Mouse (Mus musculus): Measurements from ENCODE around the gene D10Jhu81e. TPM values are rescaled to one million over a fixed set of nuclear protein-coding genes. Genes with fewer than 3 reads are reported as not detected.
A peak's percentile ranks its signal among the peaks of the same experiment; 100 is the strongest.
"Not testable (repeated sequence)": the region's sequence is repeated elsewhere in the genome, so short reads cannot be mapped to it uniquely, and the experiment has no call there.

The D10Jhu81e gene
- total RNA-seq (2014; fragmentation: Nextera tagmentation) (42.1 and 48.7 TPM in 2 replicates), total RNA-seq (2017) (94.9 and 103 TPM in 2 replicates)

DNA sequence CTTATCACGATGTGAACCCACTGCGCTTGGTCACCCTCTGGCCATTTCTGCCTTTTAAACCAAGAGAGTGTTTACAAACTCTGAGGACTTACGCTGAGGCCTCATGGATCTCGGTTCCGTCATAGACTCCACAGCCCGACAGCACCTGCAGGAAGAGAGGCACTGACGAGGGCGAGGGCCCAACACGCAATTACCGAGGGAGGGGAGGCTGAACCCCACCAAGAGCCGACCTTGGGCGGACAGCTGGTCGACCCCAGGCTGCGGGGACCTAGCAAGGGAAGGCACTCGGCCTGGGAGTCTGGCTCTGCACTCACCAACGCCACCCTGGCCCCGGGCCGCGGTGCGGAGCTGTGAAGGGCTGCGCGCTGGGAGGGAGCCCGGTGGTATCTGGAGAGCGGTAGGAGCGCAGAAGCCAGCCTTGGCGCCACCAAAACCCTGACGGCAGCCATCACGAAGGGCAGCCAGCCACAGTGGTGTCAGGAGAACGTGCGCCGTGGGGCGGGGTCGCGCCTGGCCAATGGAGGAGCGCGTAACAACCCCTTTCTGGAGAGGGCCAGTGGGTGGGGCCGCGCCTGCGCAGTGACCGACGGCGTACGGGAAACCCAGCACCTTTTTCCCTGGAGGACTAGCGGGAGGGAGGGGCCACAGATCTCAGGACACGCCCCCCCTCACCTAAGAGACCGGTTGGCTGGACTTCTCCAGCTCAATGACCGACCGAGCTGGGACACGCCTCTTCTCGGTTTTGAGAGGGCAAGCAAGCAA, at the start of gene D10Jhu81e:
D10Jhu81e (minus strand) TSS at position 502 of the 762 bp plus-strand sequence.
- ATAC-seq (replicated peaks; ENCODE audit: low FRiP score, low TSS enrichment, poor library complexity, severe bottlenecking) = peak; percentile 91

DNA sequence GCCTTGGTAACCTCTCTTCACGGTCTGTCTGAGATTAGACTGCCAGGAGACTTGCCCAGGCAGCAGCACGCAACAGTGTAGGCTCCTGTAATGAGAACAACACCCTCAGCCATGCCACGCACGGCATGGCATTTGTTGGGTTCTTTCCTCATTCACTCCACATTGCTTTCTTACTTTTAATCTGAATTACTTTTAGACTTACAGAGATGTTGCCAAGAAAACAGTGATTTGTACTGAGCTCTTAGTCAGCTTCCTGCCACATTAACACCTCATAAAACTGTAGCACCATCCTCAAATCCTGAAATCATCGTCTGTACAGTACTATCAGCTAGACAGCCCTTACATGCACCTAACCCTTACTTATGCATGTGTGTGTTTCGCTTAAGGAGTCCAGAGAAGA, 49.0 kb upstream of the D10Jhu81e start:
- ATAC-seq (replicated peaks; ENCODE audit: low FRiP score, low TSS enrichment, poor library complexity, severe bottlenecking) = no peak

DNA sequence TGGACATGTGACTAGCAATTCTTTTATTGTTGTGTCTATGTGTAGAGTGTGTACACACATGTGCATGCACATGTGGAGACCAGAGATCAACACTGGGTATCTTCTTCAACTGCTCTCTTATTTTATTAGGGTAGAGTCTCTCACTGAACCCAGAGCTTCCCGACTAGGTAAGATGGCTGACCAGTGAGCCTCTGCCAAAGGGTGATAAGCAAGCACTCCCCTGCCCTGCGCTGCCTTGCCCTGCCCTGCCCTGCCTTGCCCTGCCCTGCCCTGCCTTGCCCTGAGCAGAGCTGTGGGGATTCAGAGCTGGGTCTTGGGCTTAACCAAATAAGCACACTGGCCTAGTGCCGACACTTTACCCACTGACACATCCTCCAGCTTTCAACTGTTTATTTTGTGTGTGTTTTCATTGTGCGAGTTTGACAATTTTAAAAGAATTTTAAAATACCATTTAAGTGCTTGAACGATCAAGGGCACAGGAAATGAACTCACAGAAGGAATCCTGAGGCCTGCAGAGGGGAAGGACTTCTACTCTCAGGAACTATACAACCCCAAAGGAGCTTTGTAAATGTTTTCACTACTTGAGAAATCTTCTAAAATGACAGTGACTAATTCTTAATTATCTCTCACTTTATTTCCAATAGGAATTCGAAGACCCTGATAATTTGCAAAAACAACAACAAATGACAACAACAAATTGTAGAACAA, 46.9 kb upstream of the D10Jhu81e start:
- peak; percentile 94 for ATAC-seq (replicated peaks; ENCODE audit: low FRiP score, low TSS enrichment, poor library complexity, severe bottlenecking)

DNA sequence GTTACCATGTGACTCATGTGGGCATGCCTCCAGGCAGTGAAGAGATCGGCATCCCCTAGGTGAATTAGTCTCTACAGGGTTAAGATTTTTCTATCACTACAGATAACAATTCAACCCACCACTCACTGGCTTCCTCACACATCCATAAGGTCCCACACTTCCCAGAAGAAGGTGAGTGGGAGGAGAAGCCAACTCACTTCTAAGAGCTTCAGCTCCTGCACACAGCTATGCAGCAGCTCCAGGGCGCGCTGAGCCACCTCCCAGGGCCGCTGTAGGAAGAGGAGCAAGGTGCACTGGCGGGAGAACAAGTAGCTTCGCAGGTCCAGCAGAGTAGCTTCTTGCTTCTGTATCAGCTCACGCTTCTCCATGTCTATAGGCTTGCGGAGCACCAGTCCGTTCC, 44.8 kb upstream of the D10Jhu81e start:
- no peak for ATAC-seq (replicated peaks; ENCODE audit: low FRiP score, low TSS enrichment, poor library complexity, severe bottlenecking)

DNA sequence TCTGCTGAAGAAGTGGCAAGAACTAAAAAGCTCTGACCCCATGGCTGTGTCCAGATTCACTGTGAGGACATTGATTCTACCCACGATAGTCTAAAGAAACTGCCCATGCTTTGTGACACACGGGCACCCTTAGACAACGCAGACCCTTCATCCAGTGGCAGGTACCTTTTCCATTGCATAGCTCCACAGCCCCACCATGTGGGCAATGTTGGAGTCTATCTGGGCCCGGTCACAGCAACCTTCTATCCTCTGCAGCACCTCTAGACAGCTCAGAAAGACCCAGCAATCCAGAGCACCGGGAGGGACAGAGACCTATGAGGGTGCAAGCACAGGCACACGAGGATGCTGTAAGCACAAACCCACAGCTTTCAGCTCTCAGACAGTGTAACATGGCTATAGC, 41.7 kb upstream of the D10Jhu81e start:
- ATAC-seq (replicated peaks; ENCODE audit: low FRiP score, low TSS enrichment, poor library complexity, severe bottlenecking) = 0 out of 2 replicates have a peak, but pooled peaks have one; percentile 45

DNA sequence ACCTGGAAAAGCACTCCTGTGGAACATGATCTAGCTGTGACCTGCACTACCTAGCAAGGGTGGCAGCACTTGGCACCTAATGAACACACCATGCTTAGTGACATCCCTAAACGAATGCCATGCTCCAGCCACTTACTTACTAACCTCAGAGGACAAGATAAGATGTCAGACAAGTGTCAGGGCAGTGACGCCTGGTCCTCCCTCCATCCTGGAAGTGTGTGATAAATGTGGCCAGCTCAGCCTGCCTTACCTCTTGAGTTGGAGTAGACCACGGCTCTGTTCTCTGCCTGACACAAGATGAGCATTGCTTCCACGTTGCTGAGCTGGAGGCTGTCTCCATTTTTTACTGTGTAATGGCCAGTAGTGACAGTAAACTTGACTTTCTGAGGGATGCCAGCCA, 31.6 kb upstream of the D10Jhu81e start:
- ATAC-seq (replicated peaks; ENCODE audit: low FRiP score, low TSS enrichment, poor library complexity, severe bottlenecking) = peak; percentile 65

DNA sequence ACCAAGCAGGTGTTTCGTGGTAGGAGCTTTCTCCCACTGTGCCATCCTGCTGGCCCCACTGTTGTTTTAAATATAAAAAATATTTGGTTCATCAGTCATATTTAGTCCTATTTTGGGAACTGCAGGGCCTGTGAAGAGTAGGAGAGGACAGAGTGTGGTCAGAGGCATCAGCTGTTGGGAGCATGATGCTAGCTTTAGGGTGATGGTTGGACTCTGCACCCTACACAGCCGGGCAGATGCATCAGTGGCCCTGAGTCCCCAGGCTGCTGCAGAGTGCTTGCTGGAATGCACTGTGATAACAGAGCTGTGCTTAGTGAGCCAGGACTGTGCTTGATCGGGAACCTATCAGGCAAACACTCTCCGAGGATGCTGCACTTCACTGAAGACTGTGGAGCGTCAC, 23.4 kb upstream of the D10Jhu81e start:
- no peak for ATAC-seq (replicated peaks; ENCODE audit: low FRiP score, low TSS enrichment, poor library complexity, severe bottlenecking)

DNA sequence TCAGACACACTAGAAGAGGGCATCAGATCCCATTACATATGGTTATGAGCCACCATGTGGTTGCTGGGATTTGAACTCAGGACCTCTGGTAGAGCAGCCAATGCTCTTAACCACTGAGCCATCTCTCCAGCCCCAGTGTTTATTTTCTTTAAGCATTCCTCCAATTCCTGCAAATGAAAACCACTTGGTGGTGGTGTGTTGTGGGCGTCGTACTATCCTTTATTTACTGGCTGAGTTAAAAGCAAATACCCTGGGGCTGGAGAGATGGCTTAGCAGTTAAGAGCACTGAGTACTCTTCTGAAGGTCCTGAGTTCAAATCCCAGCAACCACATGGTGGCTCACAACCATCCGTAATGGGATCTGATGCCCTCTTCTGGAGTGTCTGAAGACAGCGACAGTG, 16.5 kb upstream of the D10Jhu81e start:
- not testable (repeated sequence) for ATAC-seq (replicated peaks; ENCODE audit: low FRiP score, low TSS enrichment, poor library complexity, severe bottlenecking)

DNA sequence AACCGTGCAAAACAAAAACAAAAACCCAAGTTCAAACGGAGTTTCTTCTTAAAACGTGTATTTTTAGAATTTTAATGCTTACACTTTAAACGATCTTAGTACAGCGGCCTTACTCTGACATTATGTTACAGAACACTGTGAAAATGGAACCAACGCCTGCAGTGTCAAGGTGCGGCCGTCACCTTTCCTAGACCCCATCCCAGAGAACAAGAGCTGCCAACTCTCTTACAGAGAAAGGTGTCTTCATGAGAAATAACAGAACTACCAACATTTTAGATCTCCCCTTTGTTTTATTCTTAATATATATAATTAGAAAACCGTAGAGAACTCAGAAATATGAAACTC, 15.8 kb upstream of the D10Jhu81e start:
- ATAC-seq (replicated peaks; ENCODE audit: low FRiP score, low TSS enrichment, poor library complexity, severe bottlenecking) = peak; percentile 52

DNA sequence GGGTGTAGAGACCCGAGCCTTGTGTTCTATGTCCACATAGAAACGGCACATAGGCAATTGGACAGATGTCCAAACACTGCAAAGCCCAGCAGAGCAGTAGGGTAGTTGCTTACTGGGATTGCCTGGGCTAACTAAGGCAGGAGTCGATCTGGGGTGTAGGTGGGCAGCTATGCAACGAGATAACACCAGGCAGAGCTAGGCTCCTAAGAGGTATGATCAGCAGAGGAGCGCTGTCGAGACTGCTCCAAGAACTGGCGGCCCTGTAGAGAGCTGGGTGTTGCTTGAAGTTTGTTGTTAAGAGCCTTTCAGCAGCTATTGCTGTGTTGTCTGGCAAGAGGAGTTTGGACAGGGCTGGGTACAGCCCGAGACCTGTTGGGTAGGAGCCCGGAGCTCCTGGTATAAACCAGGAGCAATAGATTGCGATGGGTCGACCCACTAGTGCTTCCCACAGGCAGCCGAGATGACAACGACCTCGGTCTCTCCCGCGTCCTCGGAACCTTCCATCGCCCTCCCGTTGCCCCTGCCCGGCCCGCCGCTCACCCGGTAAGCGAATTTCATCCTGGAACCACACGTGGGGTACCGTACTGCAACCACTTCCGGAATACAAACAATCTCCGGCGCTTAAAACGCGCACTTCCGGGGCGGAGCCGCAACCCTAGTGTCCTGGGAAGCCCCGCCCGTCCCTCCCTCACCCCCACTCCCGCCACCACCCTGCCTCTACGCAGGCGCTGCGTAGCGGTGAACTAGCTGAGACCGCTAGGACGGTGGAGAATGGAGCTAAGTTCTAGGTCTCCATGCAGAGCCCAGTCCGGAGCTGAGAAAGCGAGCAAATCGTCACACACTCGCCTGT, 15.2 kb upstream of the D10Jhu81e start, which contains the start of gene Pwp2:
Pwp2 (minus strand) TSS at position 619 of the 850 bp plus-strand sequence.
- peak; percentile 89 for ATAC-seq (replicated peaks; ENCODE audit: low FRiP score, low TSS enrichment, poor library complexity, severe bottlenecking)

DNA sequence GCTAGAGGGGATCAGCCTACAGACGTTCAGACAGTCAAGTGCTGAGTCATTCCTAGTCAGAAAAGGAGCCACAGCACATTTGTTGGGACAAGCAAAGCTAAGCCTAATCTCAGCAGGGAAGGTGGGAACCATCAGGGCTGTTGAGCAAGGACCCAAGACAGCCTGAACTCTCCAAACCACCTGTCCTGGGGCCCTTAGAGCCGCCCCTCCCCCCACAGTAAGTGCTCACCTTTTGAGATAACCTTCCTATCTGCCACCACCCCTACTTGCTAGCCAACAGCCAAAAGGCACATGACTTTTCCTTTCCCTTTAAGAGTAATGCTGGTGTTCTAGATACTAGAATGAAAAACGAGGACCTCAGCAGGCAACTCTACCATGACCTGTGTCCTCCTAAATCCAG, 14.0 kb upstream of the D10Jhu81e start:
- ATAC-seq (replicated peaks; ENCODE audit: low FRiP score, low TSS enrichment, poor library complexity, severe bottlenecking) = no peak

DNA sequence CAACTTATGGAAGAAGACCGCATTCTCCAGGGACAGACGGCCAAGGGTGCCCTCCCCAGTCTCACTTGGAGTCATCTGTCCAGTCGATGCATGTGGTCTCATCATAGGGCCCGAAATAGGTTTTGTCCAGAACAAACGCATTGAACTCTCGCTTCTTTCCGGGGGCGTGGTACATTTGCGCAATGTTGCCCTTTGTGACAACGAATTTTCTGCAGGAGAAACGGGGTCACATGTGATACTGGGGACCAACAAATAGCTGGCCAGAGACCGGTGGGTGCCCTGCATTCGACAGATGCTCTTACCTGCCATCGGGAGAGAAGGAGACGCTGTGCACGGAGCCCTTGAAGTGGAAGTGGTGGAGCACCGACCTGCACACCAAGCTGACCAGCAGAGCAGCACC, 12.7 kb upstream of the D10Jhu81e start:
- no peak for ATAC-seq (replicated peaks; ENCODE audit: low FRiP score, low TSS enrichment, poor library complexity, severe bottlenecking)

DNA sequence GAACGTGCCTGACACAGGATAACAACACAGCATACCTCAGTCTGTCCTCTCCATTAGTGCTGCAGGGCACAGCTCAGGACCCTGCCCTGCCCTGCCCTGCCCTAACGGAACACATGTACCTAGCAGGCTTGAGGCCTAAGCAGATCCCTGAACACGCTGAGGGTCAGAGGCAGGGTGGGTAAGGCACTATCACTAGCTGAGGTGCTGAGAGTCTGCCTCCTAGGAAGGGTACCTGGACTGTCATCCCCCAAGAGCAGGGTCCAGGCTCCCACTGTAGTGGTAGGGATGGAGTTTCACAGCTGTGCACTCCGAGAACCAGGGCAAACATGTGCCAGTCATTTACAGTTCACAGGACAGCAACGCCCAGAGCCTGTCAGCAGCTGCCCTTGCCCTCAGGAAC, 4.9 kb upstream of the D10Jhu81e start:
- no peak for ATAC-seq (replicated peaks; ENCODE audit: low FRiP score, low TSS enrichment, poor library complexity, severe bottlenecking)

DNA sequence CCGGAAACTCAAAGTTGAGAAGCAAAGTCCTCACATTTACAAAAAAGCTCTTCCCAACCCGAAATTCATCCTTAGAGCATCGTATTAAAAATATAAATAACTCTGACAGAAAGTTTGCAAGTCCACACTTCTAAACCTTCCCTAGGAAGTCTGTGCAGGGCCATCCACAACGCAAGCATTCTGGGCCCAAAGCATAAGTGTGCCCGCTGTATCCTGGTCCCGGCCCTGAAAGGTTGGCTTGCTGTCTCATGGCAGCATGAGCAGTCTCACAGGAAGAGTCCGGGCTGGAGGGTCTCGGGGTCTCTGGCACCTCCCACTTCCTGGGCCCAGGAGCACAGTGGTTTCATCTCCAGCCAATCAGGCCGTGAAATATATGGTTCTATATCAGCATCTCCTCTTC, 2.0 kb upstream of the D10Jhu81e start:
- ATAC-seq (replicated peaks; ENCODE audit: low FRiP score, low TSS enrichment, poor library complexity, severe bottlenecking) = no peak

DNA sequence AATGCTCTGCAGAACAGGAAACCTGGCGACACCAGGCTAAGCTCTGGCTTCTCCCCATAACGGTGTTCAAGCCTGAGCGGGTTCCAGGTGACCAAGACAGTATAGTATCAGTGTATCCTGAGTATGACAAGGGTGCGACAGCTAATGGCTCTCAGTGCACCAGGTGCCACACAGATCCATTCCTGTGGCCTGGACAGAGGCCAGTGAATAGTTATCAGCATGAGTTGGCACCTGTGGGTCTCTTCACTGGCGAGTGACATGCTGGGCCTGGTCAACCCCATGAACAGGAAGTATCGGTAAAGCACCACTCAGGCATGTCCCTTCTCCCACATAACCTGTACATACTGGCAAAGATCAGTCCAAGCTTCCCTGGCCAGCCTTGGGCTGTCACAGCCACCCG, 1.5 kb upstream of the D10Jhu81e start:
- ATAC-seq (replicated peaks; ENCODE audit: low FRiP score, low TSS enrichment, poor library complexity, severe bottlenecking) = no peak

DNA sequence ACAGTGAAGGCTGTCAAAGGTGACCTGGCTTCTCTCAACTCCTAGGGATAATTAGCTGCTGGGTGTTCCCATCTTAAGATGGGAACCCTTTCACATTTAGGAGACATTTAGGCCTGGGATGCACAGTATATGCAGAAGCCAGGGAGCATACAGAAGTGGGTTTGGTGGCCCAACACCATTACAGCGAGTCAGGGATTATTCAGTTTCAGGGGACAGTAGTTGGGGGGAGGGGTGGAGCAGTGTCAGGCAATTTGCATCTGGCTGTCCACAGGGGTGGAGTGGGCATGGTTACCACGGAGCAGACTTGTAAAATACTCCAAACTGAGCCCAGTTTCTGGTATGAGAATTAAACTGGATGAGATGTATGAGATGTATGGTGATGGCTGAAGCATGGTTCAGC, 863 bp upstream of the D10Jhu81e start:
- ATAC-seq (replicated peaks; ENCODE audit: low FRiP score, low TSS enrichment, poor library complexity, severe bottlenecking) = no peak

DNA sequence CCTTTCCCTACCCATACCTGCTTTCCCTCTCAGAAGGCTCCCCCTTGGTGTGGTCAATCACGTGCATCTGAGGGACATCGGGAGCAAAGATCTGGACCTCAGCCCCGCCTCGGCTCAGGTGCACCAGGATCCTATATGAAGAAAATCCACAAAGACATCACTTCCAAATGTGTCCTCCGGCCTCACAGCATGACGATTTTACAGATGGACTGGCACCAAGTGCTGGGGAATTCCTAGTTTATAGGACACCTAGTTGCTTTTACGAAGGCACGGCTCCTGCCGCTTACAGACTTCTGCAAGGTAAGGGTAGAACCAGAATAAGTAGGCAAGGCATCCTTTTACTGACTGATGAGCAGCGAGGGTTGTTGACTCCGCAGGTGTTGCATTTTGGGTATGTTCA, 790 bp downstream of the D10Jhu81e start:
- no peak for ATAC-seq (replicated peaks; ENCODE audit: low FRiP score, low TSS enrichment, poor library complexity, severe bottlenecking)

DNA sequence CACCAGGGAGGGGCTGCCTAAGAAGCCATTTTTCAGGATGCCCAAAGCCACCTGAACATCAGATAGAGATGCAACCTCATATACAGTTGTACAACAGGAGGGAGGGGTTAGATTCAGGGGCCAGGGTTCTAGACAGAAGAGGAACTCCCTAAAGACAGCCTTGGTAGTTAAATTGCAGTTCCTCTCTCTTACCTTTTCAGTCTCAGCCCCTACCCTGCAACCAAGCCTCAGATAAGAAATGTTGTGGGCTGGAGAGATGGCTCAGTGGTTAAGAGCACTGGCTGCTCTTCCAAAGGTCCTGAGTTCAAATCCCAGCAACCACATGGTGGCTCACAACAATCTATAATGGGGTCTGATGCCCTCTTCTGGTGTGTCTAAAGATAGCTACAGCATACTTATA, 1.8 kb downstream of the D10Jhu81e start:
- ATAC-seq (replicated peaks; ENCODE audit: low FRiP score, low TSS enrichment, poor library complexity, severe bottlenecking) = no peak

DNA sequence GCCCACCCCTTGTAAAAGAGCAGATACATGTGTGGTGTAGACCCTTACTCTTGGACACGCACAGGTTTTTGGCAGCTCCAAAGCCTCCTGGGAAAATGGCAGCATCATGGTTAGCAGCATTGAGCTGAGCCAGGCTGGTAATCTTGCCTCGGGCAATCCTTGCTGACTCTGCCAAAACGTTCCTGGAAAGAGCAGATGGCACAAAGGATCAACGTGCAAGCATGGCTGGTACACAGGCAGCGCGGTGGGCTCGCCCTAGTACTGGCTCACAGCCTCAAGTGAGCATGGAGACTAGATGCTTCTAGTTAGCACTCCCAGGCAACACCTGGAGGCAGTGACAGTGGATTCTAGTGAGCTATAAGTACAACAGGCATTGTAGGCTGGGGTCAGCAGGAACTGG, 2.2 kb downstream of the D10Jhu81e start:
- ATAC-seq (replicated peaks; ENCODE audit: low FRiP score, low TSS enrichment, poor library complexity, severe bottlenecking) = no peak
